Mouse (Mus musculus): ENCODE data around the gene Cdc42bpa. TPM values are rescaled to one million over a fixed set of nuclear protein-coding genes. Genes with fewer than 3 reads are reported as not detected.
A peak's percentile ranks its signal among the peaks of the same experiment; 100 is the strongest.

The Cdc42bpa gene
- polyA plus RNA-seq, 1 experiment from 2014 or later = 14.9 TPM

DNA sequence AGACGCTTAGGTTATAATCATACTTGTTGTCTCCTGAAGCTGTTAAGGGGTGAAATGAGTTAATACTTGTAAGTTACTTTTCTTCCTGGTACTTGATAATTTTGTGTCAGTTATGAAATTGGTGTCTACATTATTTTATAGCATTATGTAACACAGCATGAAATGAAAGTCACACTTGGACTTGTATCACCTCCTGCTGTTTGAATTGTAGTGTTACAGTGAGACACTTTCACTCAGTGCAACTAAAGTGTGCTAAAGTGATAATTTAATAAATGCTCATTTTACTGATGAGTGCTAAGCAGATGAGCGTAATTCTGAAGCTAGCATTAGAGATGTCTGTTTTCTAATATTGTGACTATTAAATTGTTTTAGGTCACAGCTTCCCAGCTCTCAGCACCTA is 180.7 kb downstream of the Cdc42bpa start:
- no peaks in the 10 kb centered on the region for H3K4me1 ChIP-seq (ENCODE audit: insufficient read depth)
- no peak overlapping the region for H3K27ac ChIP-seq (ENCODE audit: low read depth)
- no peaks in the 10 kb centered on the region for H3K27me3 ChIP-seq (ENCODE audit: insufficient read depth, low read length)
- no peaks in the 10 kb centered on the region for H3K9me3 ChIP-seq (ENCODE audit: low read depth, low read length)
- DNase-seq = no peak
- 90% methylated on average over 2 of the region's 2 CpGs for WGBS
- H3K9ac ChIP-seq = no peak overlapping the region
- no peak overlapping the region for H3K4me2 ChIP-seq
- no peak for TF ChIP-seq CTCF (IDR thresholded peaks at IDR 0.05; ENCODE audit: low read depth)
- ATAC-seq (ENCODE audit: insufficient read depth) = no peak
- peaks cover 58% of the 10 kb centered on the region for H3K36me3 ChIP-seq (ENCODE audit: insufficient read depth)
- no peak overlapping the region for H3K4me3 ChIP-seq (ENCODE audit: low read depth, low read length)

DNA sequence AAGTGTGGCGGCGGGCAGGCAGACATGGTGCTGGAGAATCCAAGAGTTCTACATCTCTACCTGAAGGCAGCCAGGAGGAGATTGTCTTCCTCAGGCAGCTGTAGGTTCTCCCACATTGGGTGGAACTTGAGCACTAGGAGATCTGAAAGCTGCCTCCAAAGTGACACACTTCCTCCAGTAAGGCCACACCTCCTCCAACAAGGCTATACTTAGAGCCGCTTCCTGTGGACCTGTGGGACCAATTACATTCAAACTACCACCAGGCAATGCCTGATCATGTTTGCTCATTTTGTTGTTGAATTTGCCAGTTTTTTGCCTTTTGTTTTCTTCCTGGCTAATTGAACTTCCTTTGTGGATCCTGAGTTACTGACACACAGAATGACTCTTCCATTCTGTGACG is 187.8 kb downstream of the Cdc42bpa start:
- no peak for TF ChIP-seq CTCF (IDR thresholded peaks at IDR 0.05; ENCODE audit: low read depth)
- Histone ChIP-seq H3K9ac (no peak overlapping the region), H3K4me1 (ENCODE audit: insufficient read depth) (no peaks in the 10 kb centered on the region), H3K4me2 (no peak overlapping the region), H3K27me3 (ENCODE audit: insufficient read depth, low read length) (no peaks in the 10 kb centered on the region), H3K27ac (ENCODE audit: low read depth) (no peak overlapping the region), H3K9me3 (ENCODE audit: low read depth, low read length) (no peaks in the 10 kb centered on the region), H3K36me3 (ENCODE audit: insufficient read depth) (peaks cover 30% of the 10 kb centered on the region), H3K4me3 (ENCODE audit: low read depth, low read length) (no peak overlapping the region)
- WGBS = 83% methylated on average over 4 of the region's 4 CpGs
- no peak; the same call in 1 of the 2 replicates for ATAC-seq (ENCODE audit: insufficient read depth)
- no peak for DNase-seq

DNA sequence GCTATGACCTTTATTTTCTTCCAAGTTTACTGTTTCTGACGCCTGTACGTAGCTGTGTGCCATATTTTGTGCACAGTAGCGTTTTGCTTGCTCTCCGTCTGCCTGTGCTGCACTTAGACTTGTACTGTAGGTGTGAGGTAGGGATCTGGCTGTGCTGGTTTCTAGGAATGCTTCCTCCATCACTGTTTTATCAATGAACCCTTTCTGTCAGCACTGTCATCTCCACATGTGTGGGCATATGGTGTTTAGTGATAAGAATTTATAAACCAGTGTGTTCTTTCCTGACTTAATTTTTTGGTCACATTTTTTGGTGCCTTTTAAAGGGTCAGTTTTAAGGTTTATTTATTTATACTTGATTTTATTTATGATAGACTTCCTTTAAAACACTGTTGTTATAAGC is 188.3 kb downstream of the Cdc42bpa start:
- Histone ChIP-seq H3K27ac (ENCODE audit: low read depth) (no peak overlapping the region), H3K9me3 (ENCODE audit: low read depth, low read length) (no peaks in the 10 kb centered on the region), H3K36me3 (ENCODE audit: insufficient read depth) (peaks cover 30% of the 10 kb centered on the region), H3K4me1 (ENCODE audit: insufficient read depth) (no peaks in the 10 kb centered on the region), H3K4me2 (no peak overlapping the region), H3K9ac (no peak overlapping the region), H3K27me3 (ENCODE audit: insufficient read depth, low read length) (no peaks in the 10 kb centered on the region), H3K4me3 (ENCODE audit: low read depth, low read length) (no peak overlapping the region)
- ATAC-seq (ENCODE audit: insufficient read depth) = no peak
- 81% methylated on average over 4 of the region's 4 CpGs for WGBS
- no peak for TF ChIP-seq CTCF (IDR thresholded peaks at IDR 0.05; ENCODE audit: low read depth)
- no peak for DNase-seq

DNA sequence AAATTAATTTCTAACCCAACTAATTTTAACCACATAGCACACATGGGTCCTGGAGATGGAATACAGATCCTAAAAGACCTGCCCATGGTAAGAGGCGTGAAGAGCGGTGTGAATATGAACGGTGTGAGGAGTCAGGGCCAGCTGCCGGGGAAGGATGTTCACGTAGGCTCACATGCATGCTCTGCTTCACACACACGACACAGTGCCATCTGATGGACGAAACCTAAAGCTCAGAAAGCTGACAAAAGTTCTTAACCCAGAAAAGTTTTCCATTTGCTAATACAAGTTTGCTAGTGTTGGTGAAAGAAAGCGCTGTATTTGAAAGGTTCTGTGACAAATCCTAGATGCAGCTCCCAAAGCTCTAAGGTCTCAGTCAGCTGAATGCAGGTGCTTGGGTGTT is 190.9 kb downstream of the Cdc42bpa start:
- H3K9ac ChIP-seq = no peak overlapping the region
- H3K36me3 ChIP-seq (ENCODE audit: insufficient read depth) = peaks cover 21% of the 10 kb centered on the region
- no peaks in the 10 kb centered on the region for H3K27me3 ChIP-seq (ENCODE audit: insufficient read depth, low read length)

DNA sequence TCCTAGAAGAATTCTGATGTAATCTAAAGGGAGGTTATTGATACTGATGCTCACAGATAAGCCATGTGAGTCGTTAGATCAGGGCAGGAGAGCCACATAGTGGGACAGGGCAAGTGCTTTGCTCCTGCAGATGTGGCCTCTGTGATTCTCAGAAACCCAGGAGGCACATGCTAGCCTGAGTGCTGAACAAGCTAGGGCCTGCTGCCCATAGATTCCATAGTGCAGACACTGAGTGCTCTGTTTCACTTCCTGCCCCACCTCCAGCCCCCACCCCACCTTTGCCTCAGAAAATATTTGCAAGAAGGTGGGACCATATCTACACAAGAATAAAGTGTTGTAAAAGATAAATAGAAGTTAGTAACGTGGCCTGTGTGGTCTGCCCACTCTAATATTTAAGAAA is 198.4 kb downstream of the Cdc42bpa start:
- DNase-seq = no peak
- peaks cover 25% of the 10 kb centered on the region; the same call in 1 of the 2 replicates for H3K36me3 ChIP-seq (ENCODE audit: insufficient read depth)
- no peak overlapping the region for H3K4me3 ChIP-seq (ENCODE audit: low read depth, low read length)
- no peaks in the 10 kb centered on the region for H3K27me3 ChIP-seq (ENCODE audit: insufficient read depth, low read length)
- no peak overlapping the region for H3K9ac ChIP-seq
- H3K27ac ChIP-seq (ENCODE audit: low read depth) = no peak overlapping the region
- no peak for TF ChIP-seq CTCF (IDR thresholded peaks at IDR 0.05; ENCODE audit: low read depth)
- ATAC-seq (ENCODE audit: insufficient read depth) = no peak
- WGBS = 43% methylated on average over 2 of the region's 2 CpGs
- H3K4me2 ChIP-seq = no peak overlapping the region
- no peaks in the 10 kb centered on the region for H3K9me3 ChIP-seq (ENCODE audit: low read depth, low read length)
- no peaks in the 10 kb centered on the region for H3K4me1 ChIP-seq (ENCODE audit: insufficient read depth)

More for the DNA sequence above, 190.9 kb downstream of the Cdc42bpa start:
- peak; percentile 15; the same call in 1 of the 2 replicates for TF ChIP-seq CTCF (IDR thresholded peaks at IDR 0.05; ENCODE audit: low read depth)
- no peaks in the 10 kb centered on the region for H3K4me1 ChIP-seq (ENCODE audit: insufficient read depth)
- H3K27ac ChIP-seq (ENCODE audit: low read depth) = no peak overlapping the region
- no peaks in the 10 kb centered on the region for H3K9me3 ChIP-seq (ENCODE audit: low read depth, low read length)
- no peak for ATAC-seq (ENCODE audit: insufficient read depth)
- WGBS = 73% methylated on average over 8 of the region's 8 CpGs
- H3K4me2 ChIP-seq = no peak overlapping the region
- peak; percentile 24 for DNase-seq
- no peak overlapping the region for H3K4me3 ChIP-seq (ENCODE audit: low read depth, low read length)

DNA sequence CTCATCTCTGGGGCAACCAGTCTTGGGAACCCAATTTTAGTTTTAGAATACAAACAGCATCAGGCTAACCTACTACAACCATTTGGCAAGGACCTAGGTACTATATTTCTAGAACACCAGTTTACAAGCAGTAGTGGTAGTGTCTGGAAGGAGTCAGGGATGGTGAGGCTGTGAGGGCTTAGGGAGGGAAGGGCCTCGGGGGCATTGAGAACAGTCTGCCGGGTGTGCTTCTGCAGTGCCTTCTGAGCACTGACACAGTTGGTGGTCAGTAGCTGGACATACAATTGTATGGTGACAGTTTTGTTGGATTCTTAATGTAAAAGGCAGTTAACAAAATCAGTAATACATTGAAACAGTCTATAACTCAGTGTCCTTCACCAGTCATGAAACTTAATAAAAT is 200.3 kb downstream of the Cdc42bpa start:
- Histone ChIP-seq H3K27me3 (ENCODE audit: insufficient read depth, low read length) (no peaks in the 10 kb centered on the region), H3K36me3 (ENCODE audit: insufficient read depth) (peaks cover 25% of the 10 kb centered on the region; the same call in 1 of the 2 replicates), H3K4me1 (ENCODE audit: insufficient read depth) (no peaks in the 10 kb centered on the region), H3K4me3 (ENCODE audit: low read depth, low read length) (no peak overlapping the region), H3K4me2 (no peak overlapping the region), H3K9ac (no peak overlapping the region), H3K9me3 (ENCODE audit: low read depth, low read length) (no peaks in the 10 kb centered on the region), H3K27ac (ENCODE audit: low read depth) (no peak overlapping the region)
- no peak for TF ChIP-seq CTCF (IDR thresholded peaks at IDR 0.05; ENCODE audit: low read depth)
- WGBS = 79% methylated on average over 2 of the region's 2 CpGs
- DNase-seq (no peak), ATAC-seq (ENCODE audit: insufficient read depth) (no peak)

DNA sequence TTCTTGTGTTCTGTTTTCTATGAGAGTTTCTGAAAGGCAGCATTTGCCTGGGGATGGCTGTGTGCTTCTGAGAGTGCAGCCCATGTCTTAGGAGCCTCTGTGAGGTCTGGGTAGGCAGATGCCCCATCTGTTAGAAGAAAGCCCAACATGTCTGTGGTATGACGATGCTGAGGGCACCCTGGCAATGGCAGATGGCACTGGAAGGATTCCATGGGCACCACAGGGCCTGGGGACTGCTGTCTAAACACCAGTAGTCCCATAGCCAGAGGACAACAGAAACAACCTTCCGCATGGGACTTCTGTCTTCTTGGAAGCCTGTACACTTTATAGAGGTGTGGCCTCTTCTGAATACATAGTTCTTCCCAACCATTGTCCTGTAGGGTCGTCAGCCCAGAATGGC is 200.9 kb downstream of the Cdc42bpa start:
- DNase-seq (no peak), ATAC-seq (ENCODE audit: insufficient read depth) (no peak)
- Histone ChIP-seq H3K27ac (ENCODE audit: low read depth) (no peak overlapping the region), H3K4me3 (ENCODE audit: low read depth, low read length) (no peak overlapping the region), H3K27me3 (ENCODE audit: insufficient read depth, low read length) (no peaks in the 10 kb centered on the region), H3K9ac (no peak overlapping the region), H3K4me2 (no peak overlapping the region), H3K9me3 (ENCODE audit: low read depth, low read length) (no peaks in the 10 kb centered on the region), H3K4me1 (ENCODE audit: insufficient read depth) (no peaks in the 10 kb centered on the region), H3K36me3 (ENCODE audit: insufficient read depth) (peaks cover 25% of the 10 kb centered on the region; the same call in 1 of the 2 replicates)
- TF ChIP-seq CTCF (IDR thresholded peaks at IDR 0.05; ENCODE audit: low read depth) = no peak
- WGBS = 88% methylated on average over 3 of the region's 3 CpGs

Measured in lung, embryonic 14.5 days (tissue).